Mouse (Mus musculus): ENCODE results near the gene Pmm2. TPM values are rescaled to one million over a fixed set of nuclear protein-coding genes. Genes with fewer than 3 reads are reported as not detected.
A peak's percentile ranks its signal among the peaks of the same experiment; 100 is the strongest.

Gene Pmm2
- polyA plus RNA-seq, 1 experiment from 2014 or later = 60.0 TPM

DNA sequence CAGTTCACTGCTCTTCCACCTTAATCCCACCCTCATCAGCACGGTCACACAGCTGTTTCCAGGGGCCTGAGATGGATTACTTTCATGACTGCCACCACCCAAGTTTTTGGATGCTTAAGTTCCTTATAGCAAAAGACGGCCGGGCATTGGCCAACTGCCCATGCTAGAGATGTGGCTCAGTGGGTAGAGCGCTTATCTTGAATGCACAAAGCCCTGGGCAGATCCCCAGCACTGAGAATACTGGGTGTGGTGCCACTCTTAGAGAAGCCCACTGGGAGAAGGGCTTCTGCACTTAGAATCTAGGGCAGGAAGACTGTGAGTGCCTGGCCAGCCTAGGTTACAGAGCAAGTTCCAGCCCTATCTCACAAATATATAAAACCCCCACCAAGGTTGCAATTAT is 41.2 kb downstream of the Pmm2 start:
- no peak overlapping the region for H3K9ac ChIP-seq (replicated peaks; ENCODE audit: low read depth, low read length)
- no peaks in the 10 kb centered on the region for H3K36me3 ChIP-seq (ENCODE audit: control insufficient read depth, insufficient read depth, low read length)
- no peak overlapping the region for H3K4me3 ChIP-seq (ENCODE audit: low read depth, low read length)
- ATAC-seq (ENCODE audit: insufficient number of reproducible peaks, insufficient read depth, low FRiP score, low read depth) = no peak
- H3K4me1 ChIP-seq (ENCODE audit: control insufficient read depth, insufficient read depth, low read length) = no peaks in the 10 kb centered on the region
- H3K9me3 ChIP-seq (ENCODE audit: control insufficient read depth, low read depth, low read length) = no peaks in the 10 kb centered on the region
- H3K27me3 ChIP-seq (ENCODE audit: control insufficient read depth, insufficient read depth, low read length) = no peaks in the 10 kb centered on the region
- H3K27ac ChIP-seq (ENCODE audit: low read length) = no peak overlapping the region
- WGBS = 81% methylated on average over 4 of the region's 4 CpGs
- no peak overlapping the region for H3K4me2 ChIP-seq (replicated peaks; ENCODE audit: low read depth, low read length)

DNA sequence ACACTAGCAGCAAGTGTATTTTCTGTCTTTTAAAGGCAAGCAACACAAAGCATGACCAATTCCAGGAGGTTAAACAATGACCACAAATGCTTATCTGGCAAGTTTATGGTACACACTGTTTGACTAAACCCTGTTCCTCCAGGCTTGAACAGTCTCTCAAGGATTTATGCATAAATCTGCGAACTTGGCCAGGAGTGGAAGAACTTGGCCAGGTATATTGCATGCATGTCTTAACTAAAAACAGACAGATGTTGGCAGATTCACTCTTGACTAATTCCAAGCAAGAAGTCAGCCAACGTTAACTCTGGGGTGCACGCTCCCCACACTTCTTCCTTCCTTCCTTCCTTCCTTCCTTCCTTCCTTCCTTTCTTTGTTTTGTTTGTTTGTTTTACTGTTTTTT is 42.3 kb downstream of the Pmm2 start:
- 78% methylated on average over 3 of the region's 3 CpGs for WGBS
- Histone ChIP-seq H3K27me3 (ENCODE audit: control insufficient read depth, insufficient read depth, low read length) (no peaks in the 10 kb centered on the region), H3K9me3 (ENCODE audit: control insufficient read depth, low read depth, low read length) (no peaks in the 10 kb centered on the region), H3K4me3 (ENCODE audit: low read depth, low read length) (no peak overlapping the region), H3K36me3 (ENCODE audit: control insufficient read depth, insufficient read depth, low read length) (no peaks in the 10 kb centered on the region), H3K9ac (replicated peaks; ENCODE audit: low read depth, low read length) (no peak overlapping the region), H3K27ac (ENCODE audit: low read length) (no peak overlapping the region), H3K4me2 (replicated peaks; ENCODE audit: low read depth, low read length) (no peak overlapping the region), H3K4me1 (ENCODE audit: control insufficient read depth, insufficient read depth, low read length) (no peaks in the 10 kb centered on the region)
- no peak for ATAC-seq (ENCODE audit: insufficient number of reproducible peaks, insufficient read depth, low FRiP score, low read depth)

DNA sequence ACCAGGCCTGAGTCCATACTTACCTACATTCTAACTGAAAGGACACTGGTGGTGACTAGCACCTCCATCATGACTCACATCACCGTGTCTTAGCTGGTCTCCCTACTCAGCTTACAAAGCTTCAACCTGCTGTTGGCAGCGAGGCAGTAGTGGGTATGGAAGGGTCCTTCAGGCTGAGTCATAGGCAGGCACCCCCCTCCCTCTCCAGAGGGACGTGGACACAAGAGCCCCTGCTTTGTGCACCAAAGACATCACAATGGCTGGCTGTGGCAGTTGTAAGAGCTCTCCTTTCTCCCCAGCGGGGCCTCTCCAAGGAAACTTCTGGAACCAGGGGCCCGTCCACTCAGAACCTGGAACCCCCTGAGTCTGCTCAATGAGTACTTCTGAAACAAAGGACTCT is 43.0 kb downstream of the Pmm2 start, which contains the start of gene Gm5767:
Gm5767 (plus strand) TSS at position 301 of the 400 bp plus-strand sequence.
- no peaks in the 10 kb centered on the region for H3K9me3 ChIP-seq (ENCODE audit: control insufficient read depth, low read depth, low read length)
- H3K4me1 ChIP-seq (ENCODE audit: control insufficient read depth, insufficient read depth, low read length) = no peaks in the 10 kb centered on the region
- no peak for ATAC-seq (ENCODE audit: insufficient number of reproducible peaks, insufficient read depth, low FRiP score, low read depth)
- H3K27me3 ChIP-seq (ENCODE audit: control insufficient read depth, insufficient read depth, low read length) = no peaks in the 10 kb centered on the region
- no peak within 1 kb of the TSS for H3K9ac ChIP-seq (replicated peaks; ENCODE audit: low read depth, low read length)
- H3K27ac ChIP-seq (ENCODE audit: low read length) = no peak within 1 kb of the TSS
- H3K4me3 ChIP-seq (ENCODE audit: low read depth, low read length) = no peak within 1 kb of the TSS
- 76% methylated on average over 5 of the region's 5 CpGs for WGBS
- H3K36me3 ChIP-seq (ENCODE audit: control insufficient read depth, insufficient read depth, low read length) = no peaks in the 10 kb centered on the region; the same call in 1 of the 2 replicates
- H3K4me2 ChIP-seq (replicated peaks; ENCODE audit: low read depth, low read length) = no peak within 1 kb of the TSS

DNA sequence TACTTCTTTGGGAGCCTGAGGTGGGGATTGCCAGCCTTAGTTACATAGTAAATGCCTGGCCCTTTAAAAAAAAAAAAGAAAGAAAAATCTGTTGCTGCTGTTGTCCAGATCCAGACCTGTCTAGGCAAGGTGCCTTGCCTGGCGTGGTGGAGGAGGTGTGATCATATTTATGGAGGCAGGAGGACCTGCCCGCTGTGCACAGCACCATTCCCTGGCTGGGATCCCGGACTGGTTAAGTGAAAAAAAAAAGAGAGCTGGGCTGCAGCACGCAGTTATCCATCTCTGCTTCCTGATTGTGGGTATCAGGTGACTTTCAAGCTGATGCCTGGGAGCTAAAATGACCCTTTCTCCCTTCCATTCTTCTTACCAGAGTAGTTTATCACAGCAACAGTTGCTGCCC is 47.6 kb downstream of the Pmm2 start:
- no peak overlapping the region for H3K9ac ChIP-seq (replicated peaks; ENCODE audit: low read depth, low read length)
- no peaks in the 10 kb centered on the region for H3K9me3 ChIP-seq (ENCODE audit: control insufficient read depth, low read depth, low read length)
- ATAC-seq (ENCODE audit: insufficient number of reproducible peaks, insufficient read depth, low FRiP score, low read depth) = no peak
- peaks cover 17% of the 10 kb centered on the region for H3K36me3 ChIP-seq (ENCODE audit: control insufficient read depth, insufficient read depth, low read length)
- no peak overlapping the region for H3K27ac ChIP-seq (ENCODE audit: low read length)
- no peaks in the 10 kb centered on the region for H3K27me3 ChIP-seq (ENCODE audit: control insufficient read depth, insufficient read depth, low read length)
- H3K4me2 ChIP-seq (replicated peaks; ENCODE audit: low read depth, low read length) = no peak overlapping the region
- H3K4me3 ChIP-seq (ENCODE audit: low read depth, low read length) = no peak overlapping the region
- WGBS = 58% methylated on average over 4 of the region's 4 CpGs
- H3K4me1 ChIP-seq (ENCODE audit: control insufficient read depth, insufficient read depth, low read length) = 0 out of 2 replicates have a peak, but pooled peaks cover 5% of the 10 kb centered on the region

DNA sequence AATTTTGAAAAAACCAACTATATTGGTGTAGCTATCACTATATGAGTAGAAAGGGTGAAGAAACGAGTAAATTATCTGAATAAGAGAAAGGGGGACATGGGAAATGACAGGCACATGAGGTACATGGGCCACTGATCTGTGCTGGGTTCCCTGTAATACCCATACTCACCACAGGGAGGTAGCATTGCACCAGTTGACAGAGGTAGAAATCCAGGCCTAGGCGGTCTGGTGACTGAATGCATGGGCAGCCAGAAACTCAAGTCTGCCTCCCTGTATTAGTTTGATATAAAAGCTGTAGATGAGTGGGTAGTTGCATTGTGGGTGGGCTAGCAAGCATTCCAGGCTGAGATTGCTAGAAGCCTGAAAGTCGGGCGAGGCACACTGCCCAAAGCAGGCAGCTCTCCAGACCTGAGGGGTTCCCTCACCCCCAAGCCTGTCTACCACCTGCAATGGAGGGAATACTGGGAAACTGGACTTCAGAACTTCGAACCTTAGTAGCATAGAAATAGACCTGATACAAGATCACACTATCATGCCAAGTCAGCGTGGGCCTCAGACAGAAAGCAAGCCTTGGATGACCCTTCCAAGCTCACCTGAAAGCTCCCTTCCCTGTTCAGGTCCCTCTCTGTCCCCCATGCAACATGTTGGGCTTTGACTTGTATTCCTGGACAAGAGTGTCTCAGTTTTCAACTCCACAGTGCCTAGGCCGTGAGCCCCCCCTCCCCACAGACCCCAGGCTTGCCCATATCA is 48.8 kb downstream of the Pmm2 start:
- peak; percentile 7; the same call in 1 of the 2 replicates for ATAC-seq (ENCODE audit: insufficient number of reproducible peaks, insufficient read depth, low FRiP score, low read depth)
- H3K4me3 ChIP-seq (ENCODE audit: low read depth, low read length) = no peak overlapping the region
- H3K4me1 ChIP-seq (ENCODE audit: control insufficient read depth, insufficient read depth, low read length) = 0 out of 2 replicates have a peak, but pooled peaks cover 5% of the 10 kb centered on the region
- WGBS = 70% methylated on average over 7 of the region's 7 CpGs
- H3K27me3 ChIP-seq (ENCODE audit: control insufficient read depth, insufficient read depth, low read length) = no peaks in the 10 kb centered on the region
- no peak overlapping the region for H3K27ac ChIP-seq (ENCODE audit: low read length)
- no peak overlapping the region for H3K4me2 ChIP-seq (replicated peaks; ENCODE audit: low read depth, low read length)
- peaks cover 27% of the 10 kb centered on the region for H3K36me3 ChIP-seq (ENCODE audit: control insufficient read depth, insufficient read depth, low read length)
- no peaks in the 10 kb centered on the region for H3K9me3 ChIP-seq (ENCODE audit: control insufficient read depth, low read depth, low read length)
- no peak overlapping the region for H3K9ac ChIP-seq (replicated peaks; ENCODE audit: low read depth, low read length)

DNA sequence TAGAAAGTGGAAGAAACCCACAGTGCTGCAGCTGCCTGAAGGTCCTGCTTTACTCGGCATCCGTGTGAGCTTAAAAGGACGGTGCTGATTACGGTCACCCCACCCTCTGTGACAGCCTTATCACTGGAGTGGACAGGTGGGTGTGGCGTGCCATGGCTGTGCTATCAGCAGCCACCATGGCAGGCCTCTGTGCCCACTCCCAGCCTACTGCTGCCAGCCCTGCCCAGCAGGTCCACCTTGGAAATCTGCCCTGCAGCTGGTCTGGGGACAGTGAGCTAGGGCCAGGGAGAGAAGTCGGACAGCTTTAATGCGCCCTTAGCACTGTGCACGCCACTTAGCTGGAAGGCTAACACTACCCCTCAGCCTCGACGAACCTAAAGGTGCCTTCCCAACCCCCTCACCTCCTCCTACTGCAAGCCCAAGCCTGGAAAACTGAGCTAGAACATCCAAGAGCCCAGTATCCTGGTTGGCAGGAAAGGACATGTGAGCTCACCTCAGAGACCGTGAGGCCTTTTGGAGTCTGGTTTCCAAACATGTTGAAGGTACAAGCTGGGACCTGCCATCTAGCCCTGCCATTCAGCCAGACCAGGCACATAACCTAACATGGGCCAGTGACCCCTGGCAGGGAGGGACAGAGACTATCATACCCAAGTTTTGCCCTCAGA is 49.5 kb downstream of the Pmm2 start:
- WGBS = 66% methylated on average over 11 of the region's 11 CpGs
- H3K36me3 ChIP-seq (ENCODE audit: control insufficient read depth, insufficient read depth, low read length) = peaks cover 34% of the 10 kb centered on the region

DNA sequence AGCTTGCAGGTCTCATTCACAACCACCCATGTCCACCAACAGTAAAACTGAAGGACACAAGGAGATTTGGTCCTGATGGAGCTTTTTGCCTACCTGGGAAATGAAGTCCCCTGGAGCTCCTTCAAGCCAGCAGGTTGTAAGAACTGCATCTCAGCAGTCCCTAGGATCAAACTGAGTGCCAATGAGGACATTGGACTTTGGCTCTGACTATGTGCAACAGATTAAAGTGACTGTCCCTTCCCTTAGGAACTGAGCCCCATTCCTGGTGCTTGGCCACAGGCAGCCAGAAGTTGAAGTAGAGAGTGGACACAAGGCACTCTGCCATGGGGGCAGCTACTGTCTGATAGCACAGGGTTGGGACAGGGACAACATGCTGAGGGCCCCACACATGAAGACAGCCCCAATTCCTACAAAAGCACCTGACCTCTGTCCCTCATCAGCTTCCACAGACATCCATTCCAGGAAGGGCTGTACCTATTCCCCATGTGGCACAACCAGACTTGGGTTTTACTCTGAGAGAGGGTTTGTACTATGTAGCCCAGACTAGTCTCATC is 50.2 kb downstream of the Pmm2 start:
- no peak for ATAC-seq (ENCODE audit: insufficient number of reproducible peaks, insufficient read depth, low FRiP score, low read depth)
- H3K4me3 ChIP-seq (ENCODE audit: low read depth, low read length) = no peak overlapping the region
- no peak overlapping the region for H3K27ac ChIP-seq (ENCODE audit: low read length)
- no peaks in the 10 kb centered on the region for H3K9me3 ChIP-seq (ENCODE audit: control insufficient read depth, low read depth, low read length)
- H3K9ac ChIP-seq (replicated peaks; ENCODE audit: low read depth, low read length) = no peak overlapping the region
- H3K4me2 ChIP-seq (replicated peaks; ENCODE audit: low read depth, low read length) = no peak overlapping the region
- H3K36me3 ChIP-seq (ENCODE audit: control insufficient read depth, insufficient read depth, low read length) = peaks cover 41% of the 10 kb centered on the region
- H3K4me1 ChIP-seq (ENCODE audit: control insufficient read depth, insufficient read depth, low read length) = 0 out of 2 replicates have a peak, but pooled peaks cover 5% of the 10 kb centered on the region
- no peaks in the 10 kb centered on the region for H3K27me3 ChIP-seq (ENCODE audit: control insufficient read depth, insufficient read depth, low read length)

More for the DNA sequence above, 49.5 kb downstream of the Pmm2 start:
- no peak overlapping the region for H3K9ac ChIP-seq (replicated peaks; ENCODE audit: low read depth, low read length)
- no peak overlapping the region for H3K4me3 ChIP-seq (ENCODE audit: low read depth, low read length)
- H3K4me1 ChIP-seq (ENCODE audit: control insufficient read depth, insufficient read depth, low read length) = 0 out of 2 replicates have a peak, but pooled peaks cover 5% of the 10 kb centered on the region
- no peak overlapping the region for H3K4me2 ChIP-seq (replicated peaks; ENCODE audit: low read depth, low read length)
- no peaks in the 10 kb centered on the region for H3K27me3 ChIP-seq (ENCODE audit: control insufficient read depth, insufficient read depth, low read length)
- no peaks in the 10 kb centered on the region for H3K9me3 ChIP-seq (ENCODE audit: control insufficient read depth, low read depth, low read length)
- ATAC-seq (ENCODE audit: insufficient number of reproducible peaks, insufficient read depth, low FRiP score, low read depth) = peak; percentile 76; the same call in 1 of the 2 replicates
- H3K27ac ChIP-seq (ENCODE audit: low read length) = no peak overlapping the region

DNA sequence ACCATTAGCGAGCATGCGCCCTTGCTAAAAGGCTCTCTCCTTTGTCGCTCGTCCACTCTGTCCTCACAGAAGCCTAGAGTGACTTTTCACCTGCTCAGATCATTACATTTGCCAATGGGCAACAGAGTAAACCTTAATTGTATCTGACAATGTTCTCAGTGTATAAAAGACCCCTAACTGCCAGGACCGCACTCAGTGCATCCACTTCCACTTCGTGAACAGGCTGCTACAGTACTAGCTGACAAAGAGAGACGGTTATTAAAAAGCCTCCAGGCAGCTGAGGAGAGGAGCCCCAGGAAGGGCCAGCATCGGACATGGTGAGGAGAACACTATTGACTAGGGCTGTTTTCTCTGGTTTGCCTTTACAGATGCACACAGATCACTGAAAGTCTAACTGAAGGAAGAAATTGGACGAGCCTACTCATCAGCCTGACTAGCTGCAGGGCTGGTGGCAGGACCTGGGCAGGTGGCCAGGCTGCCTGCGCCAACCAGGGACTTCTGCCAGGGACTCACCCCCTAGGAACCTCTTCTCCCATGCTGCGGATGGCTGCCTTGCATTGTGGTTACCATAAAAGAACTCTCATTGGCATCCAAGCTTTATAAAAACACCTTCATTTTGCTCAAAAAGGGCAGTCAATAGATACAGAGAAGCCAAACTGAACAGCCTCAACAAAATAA is 52.6 kb downstream of the Pmm2 start:
- Histone ChIP-seq H3K27me3 (ENCODE audit: control insufficient read depth, insufficient read depth, low read length) (no peaks in the 10 kb centered on the region), H3K9ac (replicated peaks; ENCODE audit: low read depth, low read length) (no peak overlapping the region), H3K36me3 (ENCODE audit: control insufficient read depth, insufficient read depth, low read length) (peaks cover 64% of the 10 kb centered on the region), H3K4me2 (replicated peaks; ENCODE audit: low read depth, low read length) (no peak overlapping the region), H3K4me1 (ENCODE audit: control insufficient read depth, insufficient read depth, low read length) (0 out of 2 replicates have a peak, but pooled peaks cover 5% of the 10 kb centered on the region), H3K27ac (ENCODE audit: low read length) (no peak overlapping the region), H3K9me3 (ENCODE audit: control insufficient read depth, low read depth, low read length) (no peaks in the 10 kb centered on the region), H3K4me3 (ENCODE audit: low read depth, low read length) (no peak overlapping the region)
- 87% methylated on average over 11 of the region's 11 CpGs for WGBS
- ATAC-seq (ENCODE audit: insufficient number of reproducible peaks, insufficient read depth, low FRiP score, low read depth) = no peak

Measured in stomach, embryonic 14.5 days (tissue).